In the genomic region with DNA sequence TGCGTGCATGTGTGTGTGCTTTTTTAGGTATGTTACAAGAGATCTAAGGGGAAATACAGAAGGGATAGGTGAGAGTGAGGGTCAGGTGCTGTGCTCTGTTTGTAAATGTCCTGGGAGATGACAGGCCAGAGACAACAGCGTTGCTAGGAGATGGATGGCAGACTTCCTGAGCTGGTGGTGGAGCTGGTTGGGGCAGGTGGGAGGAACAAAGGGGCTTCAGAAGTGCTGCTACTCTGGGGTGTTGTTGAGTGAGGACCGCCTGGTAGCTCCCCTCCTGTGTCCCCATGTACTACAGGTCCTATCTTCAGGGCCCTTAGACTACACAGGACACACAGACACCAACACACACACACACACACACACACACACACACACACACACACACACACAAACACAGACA, we compare ENCODE assay signal across 18 mouse cellular contexts. TPM values are rescaled to one million over a fixed set of nuclear protein-coding genes. Genes with fewer than 3 reads are reported as not detected.
A peak's percentile ranks its signal among the peaks of the same experiment; 100 is the strongest.
DNase-seq lines count a peak whose midpoint lies in the region; ATAC-seq and TF ChIP-seq lines count a peak whose summit lies in the region.
"Had no signal": no experiment of that assay in that cellular context is flagged by ENCODE, and none has a peak within 500 bp of the region (broad histone marks: within the 10 kb centered on the region; RNA-seq: fewer than 3 reads in every experiment).

No protein-coding gene starts in this region.

- peaks cover 14% of the 10 kb centered on the region for H3K4me1 ChIP-seq in forebrain, embryonic 10.5 days
- H3K4me1 ChIP-seq in forebrain, embryonic 12.5 days: 0 out of 2 replicates have a peak, but pooled peaks cover 5% of the 10 kb centered on the region
- H3K4me1 ChIP-seq in midbrain, embryonic 10.5 days: peaks cover 14% of the 10 kb centered on the region
- no peaks in the 10 kb centered on the region for H3K4me1 ChIP-seq in midbrain, postnatal 0 days (ENCODE audit: insufficient read depth, low read length)
- peaks cover 22% of the 10 kb centered on the region for H3K4me1 ChIP-seq in stomach, embryonic 15.5 days
- H3K4me1 ChIP-seq: embryonic facial prominence, embryonic 12.5 days had no signal

- no peak overlapping the region for H3K9ac ChIP-seq in forebrain, embryonic 12.5 days
- H3K9ac ChIP-seq in midbrain, postnatal 0 days (replicated peaks; ENCODE audit: low read length, poor library complexity, severe bottlenecking): no peak overlapping the region
- no peak overlapping the region for H3K9ac ChIP-seq in stomach, embryonic 15.5 days
- H3K9ac ChIP-seq: embryonic facial prominence, embryonic 12.5 days; neural tube, embryonic 12.5 days had no signal

- 56% methylated on average over 3 of the region's 3 CpGs for WGBS in forebrain, embryonic 10.5 days
- 59% methylated on average over 3 of the region's 3 CpGs for WGBS in forebrain, embryonic 12.5 days
- WGBS in midbrain, embryonic 10.5 days: 53% methylated on average over 3 of the region's 3 CpGs
- 52% methylated on average over 3 of the region's 3 CpGs for WGBS in midbrain, postnatal 0 days
- WGBS in stomach, embryonic 15.5 days: 53% methylated on average over 3 of the region's 3 CpGs

- no peak overlapping the region for H3K4me3 ChIP-seq in forebrain, embryonic 10.5 days
- no peak overlapping the region for H3K4me3 ChIP-seq in forebrain, embryonic 12.5 days (replicated peaks)
- no peak overlapping the region for H3K4me3 ChIP-seq in midbrain, embryonic 10.5 days
- no peak overlapping the region for H3K4me3 ChIP-seq in midbrain, postnatal 0 days (ENCODE audit: low read depth, low read length)
- no peak overlapping the region for H3K4me3 ChIP-seq in stomach, embryonic 15.5 days (replicated peaks)
- H3K4me3 ChIP-seq: embryonic facial prominence, embryonic 12.5 days; neural tube, embryonic 12.5 days had no signal

- DNase-seq in forebrain, embryonic 10.5 days (ENCODE audit: extremely low spot score, low spot score): no peak
- no peak for DNase-seq in midbrain, embryonic 10.5 days (ENCODE audit: low spot score)
- no peak for DNase-seq in midbrain, postnatal 0 days (ENCODE audit: low spot score)
- DNase-seq in urinary bladder, postnatal 10 days (ENCODE audit: low spot score): no peak
- DNase-seq in frontal cortex, adult 2 months (ENCODE audit: extremely low spot score in 1 of 2, low spot score in 1 of 2): no peak
- no peak for DNase-seq in ovary, postnatal 10 days (ENCODE audit: low spot score)
- DNase-seq: adrenal gland, adult 2 months; cerebellum, adult 11-12 months; gastrocnemius, postnatal 25 days; kidney, adult 8-10 months; kidney, postnatal 4 days; lung, adult 2 months; right cerebral cortex, postnatal 4 days had no signal

- TF ChIP-seq CTCF in midbrain, postnatal 0 days (IDR thresholded peaks at IDR 0.05): no peak

- H3K9me3 ChIP-seq in forebrain, embryonic 10.5 days: no peaks in the 10 kb centered on the region
- H3K9me3 ChIP-seq in forebrain, embryonic 12.5 days: no peaks in the 10 kb centered on the region
- H3K9me3 ChIP-seq in midbrain, embryonic 10.5 days (replicated peaks): no peaks in the 10 kb centered on the region
- no peaks in the 10 kb centered on the region for H3K9me3 ChIP-seq in midbrain, postnatal 0 days (ENCODE audit: low read length)
- no peaks in the 10 kb centered on the region for H3K9me3 ChIP-seq in stomach, embryonic 15.5 days
- H3K9me3 ChIP-seq: embryonic facial prominence, embryonic 12.5 days; neural tube, embryonic 12.5 days had no signal

- H3K36me3 ChIP-seq in forebrain, embryonic 10.5 days (replicated peaks): peaks cover 82% of the 10 kb centered on the region
- H3K36me3 ChIP-seq in forebrain, embryonic 12.5 days (replicated peaks): peaks cover 64% of the 10 kb centered on the region
- peaks cover 80% of the 10 kb centered on the region for H3K36me3 ChIP-seq in midbrain, embryonic 10.5 days
- H3K36me3 ChIP-seq in midbrain, postnatal 0 days (ENCODE audit: insufficient read depth, low read length): peaks cover 36% of the 10 kb centered on the region
- H3K36me3 ChIP-seq in stomach, embryonic 15.5 days: peaks cover 26% of the 10 kb centered on the region

- H3K27ac ChIP-seq in forebrain, embryonic 10.5 days: peak overlapping the region; percentile 37; the same call in 1 of the 2 replicates
- H3K27ac ChIP-seq in forebrain, embryonic 12.5 days: no peak overlapping the region
- peak overlapping the region; percentile 39; the same call in 1 of the 2 replicates for H3K27ac ChIP-seq in midbrain, embryonic 10.5 days (replicated peaks)
- no peak overlapping the region for H3K27ac ChIP-seq in midbrain, postnatal 0 days (ENCODE audit: low read depth, low read length)
- H3K27ac ChIP-seq in stomach, embryonic 15.5 days: peak overlapping the region; percentile 51
- H3K27ac ChIP-seq: neural tube, embryonic 12.5 days had no signal

- no peaks in the 10 kb centered on the region for H3K27me3 ChIP-seq in forebrain, embryonic 10.5 days (ENCODE audit: poor library complexity, severe bottlenecking)
- H3K27me3 ChIP-seq in forebrain, embryonic 12.5 days: no peaks in the 10 kb centered on the region
- no peaks in the 10 kb centered on the region for H3K27me3 ChIP-seq in midbrain, embryonic 10.5 days (ENCODE audit: low read depth, poor library complexity, severe bottlenecking)
- H3K27me3 ChIP-seq in midbrain, postnatal 0 days (ENCODE audit: insufficient read depth, low read length): no peaks in the 10 kb centered on the region
- no peaks in the 10 kb centered on the region for H3K27me3 ChIP-seq in stomach, embryonic 15.5 days (replicated peaks)
- H3K27me3 ChIP-seq: embryonic facial prominence, embryonic 12.5 days; neural tube, embryonic 12.5 days; Patski had no signal

- ATAC-seq in forebrain, embryonic 12.5 days (ENCODE audit: low FRiP score): no peak
- no peak for ATAC-seq in midbrain, postnatal 0 days (ENCODE audit: low FRiP score)
- no peak for ATAC-seq in stomach, embryonic 15.5 days (ENCODE audit: insufficient read depth, low FRiP score, low read depth)
- ATAC-seq: Patski had no signal

- H3K4me2 ChIP-seq in forebrain, embryonic 12.5 days: no peak overlapping the region
- no peak overlapping the region for H3K4me2 ChIP-seq in midbrain, postnatal 0 days (ENCODE audit: low read depth, low read length, poor library complexity, severe bottlenecking)
- H3K4me2 ChIP-seq in stomach, embryonic 15.5 days: no peak overlapping the region
- H3K4me2 ChIP-seq: embryonic facial prominence, embryonic 12.5 days; neural tube, embryonic 12.5 days had no signal

RNA-seq across cellular contexts. Expression of a gene that starts 28.3 kb away (rescaled TPM):
- 1.5 and 1.6 TPM in 2 replicates for polyA plus RNA-seq in forebrain, embryonic 10.5 days (2016; fragmentation: Nextera tagmentation; extraction: Ambion mirVana)
- 1.2 and 2.0 TPM in 2 replicates for polyA plus RNA-seq in forebrain, embryonic 12.5 days (2016; fragmentation: Nextera tagmentation; extraction: Ambion mirVana)
- 1.3 TPM in 2 replicates for polyA plus RNA-seq in midbrain, embryonic 10.5 days (2016; fragmentation: Nextera tagmentation; extraction: Ambion mirVana)
- total RNA-seq in midbrain, postnatal 0 days (2014; rRNA removed): 4.0 and 5.4 TPM in 2 replicates
- polyA plus RNA-seq in midbrain, postnatal 0 days (2015; fragmentation: Nextera tagmentation; extraction: Ambion mirVana): 0.93 and 1.2 TPM in 2 replicates
- polyA plus RNA-seq in stomach, embryonic 15.5 days (2015; fragmentation: Nextera tagmentation; extraction: Ambion mirVana): 5.2 and 6.6 TPM in 2 replicates
- polyA plus RNA-seq in frontal cortex, adult 2 months (2012; rRNA removed): 0.62 and 1.1 TPM in 2 replicates

RNA-seq across cellular contexts. Expression of a gene that starts 28.6 kb away (rescaled TPM):
- polyA plus RNA-seq in forebrain, embryonic 10.5 days (2016; fragmentation: Nextera tagmentation; extraction: Ambion mirVana): 50.0 and 56.1 TPM in 2 replicates
- polyA plus RNA-seq in forebrain, embryonic 12.5 days (2016; fragmentation: Nextera tagmentation; extraction: Ambion mirVana): 41.3 and 43.6 TPM in 2 replicates
- polyA plus RNA-seq in midbrain, embryonic 10.5 days (2016; fragmentation: Nextera tagmentation; extraction: Ambion mirVana): 56.3 and 58.7 TPM in 2 replicates
- total RNA-seq in midbrain, postnatal 0 days (2014; rRNA removed): 54.9 and 75.7 TPM in 2 replicates
- 30.1 and 33.3 TPM in 2 replicates for polyA plus RNA-seq in midbrain, postnatal 0 days (2015; fragmentation: Nextera tagmentation; extraction: Ambion mirVana)
- 58.5 and 59.9 TPM in 2 replicates for polyA plus RNA-seq in stomach, embryonic 15.5 days (2015; fragmentation: Nextera tagmentation; extraction: Ambion mirVana)
- polyA plus RNA-seq in frontal cortex, adult 2 months (2012; rRNA removed): 73.0 and 78.2 TPM in 2 replicates

RNA-seq across cellular contexts. Expression of a gene that starts 46.6 kb away (rescaled TPM):
- 20.9 and 22.8 TPM in 2 replicates for polyA plus RNA-seq in forebrain, embryonic 10.5 days (2016; fragmentation: Nextera tagmentation; extraction: Ambion mirVana)
- 30.1 and 30.8 TPM in 2 replicates for polyA plus RNA-seq in forebrain, embryonic 12.5 days (2016; fragmentation: Nextera tagmentation; extraction: Ambion mirVana)
- 20.4 and 26.8 TPM in 2 replicates for polyA plus RNA-seq in midbrain, embryonic 10.5 days (2016; fragmentation: Nextera tagmentation; extraction: Ambion mirVana)
- 26.8 and 35.3 TPM in 2 replicates for total RNA-seq in midbrain, postnatal 0 days (2014; rRNA removed)
- 14.5 and 17.6 TPM in 2 replicates for polyA plus RNA-seq in midbrain, postnatal 0 days (2015; fragmentation: Nextera tagmentation; extraction: Ambion mirVana)
- 16.6 and 18.9 TPM in 2 replicates for polyA plus RNA-seq in stomach, embryonic 15.5 days (2015; fragmentation: Nextera tagmentation; extraction: Ambion mirVana)
- polyA plus RNA-seq in frontal cortex, adult 2 months (2012; rRNA removed): 31.8 and 32.9 TPM in 2 replicates

Comparison
In these comparisons a context has a peak if more than half of its experiments do, and no peak if none do; other contexts are left out.
1. H3K27ac ChIP-seq: peak in forebrain, embryonic 10.5 days (single experiment), midbrain, embryonic 10.5 days (single experiment) and stomach, embryonic 15.5 days (single experiment); none in forebrain, embryonic 12.5 days (single experiment) and midbrain, postnatal 0 days (single experiment).